Mouse (Mus musculus) liver, embryonic 13.5 days (tissue): ENCODE results near the gene Def6. TPM values are rescaled to one million over a fixed set of nuclear protein-coding genes. Genes with fewer than 3 reads are reported as not detected.
A peak's percentile ranks its signal among the peaks of the same experiment; 100 is the strongest.

Experiments
- ATAC-seq: fragments of 200-750 bp; cut with Nextera tagmentation; 2 replicates; pipeline ENCODE4 v1.8.0; 2017; ENCODE audit warnings: low read depth, mild to moderate bottlenecking, moderate number of reproducible peaks, moderate library complexity
- DNase-seq: peaks from one replicate; pipeline ENCODE4 v3.0.0; 2022
- H3K27ac ChIP-seq: fragments of 300-500 bp; sonication (generic); 2 replicates; pipeline ENCODE4 v1.5.1; 2015; ENCODE audit warnings: moderate library complexity, mild to moderate bottlenecking, inconsistent platforms
- H3K27me3 ChIP-seq: fragments of 300-500 bp; sonication (generic); 2 replicates; pipeline ENCODE4 v1.6.1; 2015; ENCODE audit warnings: mild to moderate bottlenecking, inconsistent platforms
- H3K36me3 ChIP-seq: fragments of 300-500 bp; sonication (generic); 2 replicates; pipeline ENCODE4 v1.6.1; 2015; ENCODE audit warnings: mild to moderate bottlenecking, inconsistent platforms
- H3K4me1 ChIP-seq: fragments of 300-500 bp; sonication (generic); replicated peaks from 2 replicates; pipeline ENCODE4 v1.6.1; 2015; ENCODE audit warnings: inconsistent platforms
- H3K4me2 ChIP-seq: fragments of 300-500 bp; sonication (generic); 2 replicates; pipeline ENCODE4 v1.6.1; 2015; ENCODE audit warnings: inconsistent platforms, mild to moderate bottlenecking, moderate library complexity
- H3K4me3 ChIP-seq: fragments of 300-500 bp; sonication (generic); replicated peaks from 2 replicates; pipeline ENCODE4 v1.5.1; 2015; ENCODE audit warnings: mild to moderate bottlenecking, inconsistent platforms
- H3K9ac ChIP-seq: fragments of 300-500 bp; sonication (generic); 2 replicates; pipeline ENCODE4 v1.6.1; 2015; ENCODE audit warnings: mild to moderate bottlenecking, inconsistent platforms
- H3K9me3 ChIP-seq: fragments of 300-500 bp; sonication (generic); replicated peaks from 2 replicates; pipeline ENCODE4 v1.6.1; 2016; ENCODE audit warnings: inconsistent platforms
- WGBS: fragments of 180-500 bp; shearing (Covaris S2); methylation state at CpG from one replicate; pipeline ENCODE4 v1.1.7; 2015; ENCODE audit not compliant: insufficient replicate concordance; 5-methylcytosine and 5-hydroxymethylcytosine counted together
- polyA plus RNA-seq: library from polyadenylated mRNA; unstranded; fragments of >200 nt; fragmentation: Nextera tagmentation; extraction: Ambion mirVana; gene quantifications from 2 replicates; pipeline ENCODE4 v1.2.1, GENCODE M21; 2015

Gene Def6
- polyA plus RNA-seq, 1 experiment from 2014 or later: 14.8 TPM

DNA sequence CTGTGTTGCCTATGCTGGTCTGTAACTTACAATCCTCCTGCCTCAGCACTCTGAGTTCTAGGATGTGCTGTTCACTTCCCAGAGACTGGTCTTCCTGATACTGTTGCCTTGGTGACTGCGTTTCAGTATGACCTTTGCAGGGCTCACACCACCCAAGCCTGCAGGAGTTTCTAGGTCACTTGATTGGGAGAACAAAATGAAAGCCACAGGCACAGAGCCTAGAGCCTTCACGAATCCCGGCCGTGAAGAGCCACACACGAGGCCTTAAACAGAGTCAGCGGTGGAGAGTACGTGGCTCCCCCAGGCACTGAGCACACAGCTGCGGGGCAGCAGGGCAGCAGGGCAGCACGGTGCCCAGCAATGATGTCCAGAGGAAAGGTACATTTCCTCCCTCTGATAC, 50.7 kb downstream of the Def6 start:
- WGBS: 79% methylated on average over 9 of the region's 9 CpGs
- Histone ChIP-seq H3K4me3 (no peak overlapping the region), H3K27ac (no peak overlapping the region), H3K36me3 (peaks cover 12% of the 10 kb centered on the region; the same call in 1 of the 2 replicates), H3K9ac (no peak overlapping the region), H3K4me1 (peaks cover 69% of the 10 kb centered on the region), H3K9me3 (no peaks in the 10 kb centered on the region), H3K27me3 (no peaks in the 10 kb centered on the region), H3K4me2 (no peak overlapping the region)
- ATAC-seq (no peak), DNase-seq (no peak)

DNA sequence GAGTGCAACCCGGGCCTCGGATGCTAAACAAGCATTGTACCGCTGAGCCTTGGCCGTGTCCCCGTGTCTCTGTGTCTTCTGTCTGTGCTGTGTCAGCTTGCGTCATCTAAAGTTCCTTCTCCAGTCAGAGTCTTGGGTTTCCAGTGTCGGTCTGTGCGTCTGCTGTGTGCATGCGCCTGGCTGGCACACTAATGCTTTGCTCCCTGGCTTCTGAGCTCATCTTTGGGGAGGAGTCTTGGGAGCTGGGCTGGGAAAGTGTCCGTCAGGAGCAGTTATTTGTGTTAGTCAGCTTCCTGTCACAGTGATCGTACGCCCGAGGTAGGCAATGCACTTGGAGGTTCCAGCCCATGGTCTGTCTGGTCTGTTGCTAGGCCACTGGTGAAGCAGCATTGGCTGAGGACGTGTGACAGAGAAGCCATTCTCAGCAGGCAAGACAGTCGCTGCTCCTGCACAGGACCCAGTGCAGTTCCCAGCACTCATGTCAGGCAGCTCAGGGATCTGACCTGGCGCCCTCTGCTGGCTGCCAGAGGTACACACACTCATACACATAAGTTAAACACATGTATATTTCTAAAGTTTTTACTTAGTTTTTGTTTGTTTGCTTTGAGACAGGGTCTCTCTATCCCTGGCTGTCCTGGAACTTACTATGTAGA, 52.4 kb downstream of the Def6 start:
- Histone ChIP-seq H3K4me1 (peaks cover 76% of the 10 kb centered on the region), H3K27me3 (no peaks in the 10 kb centered on the region), H3K27ac (no peak overlapping the region), H3K4me2 (no peak overlapping the region), H3K4me3 (no peak overlapping the region), H3K9ac (no peak overlapping the region), H3K9me3 (no peaks in the 10 kb centered on the region), H3K36me3 (peaks cover 12% of the 10 kb centered on the region; the same call in 1 of the 2 replicates)
- DNase-seq: peak; percentile 41
- 65% methylated on average over 16 of the region's 16 CpGs for WGBS
- ATAC-seq: peak; percentile 26

DNA sequence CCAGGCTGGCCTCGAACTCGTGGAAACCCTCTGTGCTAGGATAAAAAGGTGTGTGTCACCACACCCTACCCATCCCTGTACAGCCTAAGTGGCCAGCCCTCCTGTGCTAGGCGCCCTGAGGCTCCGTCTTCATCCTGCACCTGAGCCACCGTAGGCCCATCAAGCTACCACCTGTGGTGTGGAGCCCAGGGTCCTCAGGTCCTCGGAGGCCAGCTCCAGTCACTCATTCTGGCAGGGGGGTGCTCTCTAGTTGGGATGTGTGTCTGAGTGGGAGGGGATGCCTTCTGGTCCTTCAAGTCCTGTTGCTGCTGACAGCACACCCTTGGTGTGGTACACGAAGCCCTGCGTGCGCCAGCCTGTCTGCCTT, 52.9 kb downstream of the Def6 start:
- Histone ChIP-seq H3K9me3 (no peaks in the 10 kb centered on the region), H3K27me3 (no peaks in the 10 kb centered on the region), H3K4me3 (no peak overlapping the region), H3K4me2 (no peak overlapping the region), H3K9ac (no peak overlapping the region), H3K27ac (no peak overlapping the region), H3K36me3 (peaks cover 13% of the 10 kb centered on the region; the same call in 1 of the 2 replicates), H3K4me1 (peaks cover 76% of the 10 kb centered on the region)
- ATAC-seq: no peak
- WGBS: 74% methylated on average over 9 of the region's 9 CpGs
- no peak for DNase-seq

DNA sequence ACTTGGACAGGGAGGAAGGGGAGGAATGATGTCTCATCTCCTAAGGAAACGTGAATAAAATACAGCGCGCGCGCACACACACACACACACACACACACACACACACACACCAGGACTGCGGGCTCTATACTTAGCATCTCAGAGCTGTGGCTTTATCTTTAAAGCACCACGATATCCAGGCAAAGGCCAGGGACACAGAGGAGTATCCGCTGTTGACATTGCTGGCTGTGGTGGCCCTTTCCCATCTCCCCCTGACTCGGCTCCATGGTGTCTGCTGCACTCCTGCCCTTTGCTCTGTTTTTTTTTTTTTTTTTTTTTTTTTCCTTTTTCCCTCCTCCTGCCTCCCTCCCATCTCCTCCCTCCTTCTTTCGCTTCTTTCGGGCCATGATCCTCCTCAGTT, 54.2 kb downstream of the Def6 start:
- peaks cover 14% of the 10 kb centered on the region; the same call in 1 of the 2 replicates for H3K36me3 ChIP-seq
- ATAC-seq (peak; percentile 56), DNase-seq (no peak)
- H3K27ac ChIP-seq: peak overlapping the region; percentile 15; the same call in 1 of the 2 replicates
- no peak overlapping the region for H3K4me3 ChIP-seq
- no peak overlapping the region for H3K4me2 ChIP-seq
- H3K27me3 ChIP-seq: no peaks in the 10 kb centered on the region
- 73% methylated on average over 11 of the region's 11 CpGs for WGBS
- H3K9ac ChIP-seq: no peak overlapping the region
- no peaks in the 10 kb centered on the region for H3K9me3 ChIP-seq
- H3K4me1 ChIP-seq: peaks cover 69% of the 10 kb centered on the region

DNA sequence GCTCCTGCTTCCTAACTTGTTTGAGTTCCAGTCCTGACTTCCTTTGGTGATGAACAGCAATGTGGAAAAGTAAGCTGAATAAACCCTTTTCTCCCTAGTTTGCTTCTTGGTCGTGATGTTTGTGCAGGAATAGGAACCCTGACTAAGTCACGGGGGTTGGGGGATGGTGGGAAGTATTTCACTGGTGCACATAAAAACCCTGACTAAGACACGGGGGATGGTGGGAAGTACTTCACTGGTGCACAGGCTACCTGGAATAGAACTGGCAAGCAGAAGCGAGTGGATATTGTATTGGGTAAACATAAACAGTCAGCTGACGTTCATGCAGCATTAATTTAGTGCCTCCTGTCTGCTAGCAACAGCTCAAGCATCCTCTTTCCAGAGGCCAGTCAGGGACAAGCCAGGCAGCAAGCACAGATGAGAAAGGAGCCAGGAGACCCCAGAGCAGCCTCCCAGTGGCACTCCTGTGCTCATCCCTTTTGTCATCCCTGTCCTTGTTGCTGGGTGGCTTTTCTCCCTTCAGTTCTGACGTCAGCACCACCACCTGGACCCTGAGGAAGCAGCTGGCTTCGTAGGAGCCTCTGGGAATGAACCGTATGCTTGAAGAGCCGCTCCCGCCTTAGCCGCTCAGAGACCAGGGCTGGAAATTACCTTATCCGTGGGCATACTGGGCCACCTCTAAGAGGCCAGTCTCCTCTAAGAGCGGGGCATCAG, 55.8 kb downstream of the Def6 start:
- Histone ChIP-seq H3K9ac (no peak overlapping the region), H3K4me2 (no peak overlapping the region), H3K9me3 (no peaks in the 10 kb centered on the region), H3K36me3 (peaks cover 14% of the 10 kb centered on the region; the same call in 1 of the 2 replicates), H3K27ac (no peak overlapping the region), H3K4me1 (peaks cover 59% of the 10 kb centered on the region), H3K4me3 (no peak overlapping the region), H3K27me3 (no peaks in the 10 kb centered on the region)
- DNase-seq (no peak), ATAC-seq (no peak)
- WGBS: 69% methylated on average over 13 of the region's 13 CpGs

DNA sequence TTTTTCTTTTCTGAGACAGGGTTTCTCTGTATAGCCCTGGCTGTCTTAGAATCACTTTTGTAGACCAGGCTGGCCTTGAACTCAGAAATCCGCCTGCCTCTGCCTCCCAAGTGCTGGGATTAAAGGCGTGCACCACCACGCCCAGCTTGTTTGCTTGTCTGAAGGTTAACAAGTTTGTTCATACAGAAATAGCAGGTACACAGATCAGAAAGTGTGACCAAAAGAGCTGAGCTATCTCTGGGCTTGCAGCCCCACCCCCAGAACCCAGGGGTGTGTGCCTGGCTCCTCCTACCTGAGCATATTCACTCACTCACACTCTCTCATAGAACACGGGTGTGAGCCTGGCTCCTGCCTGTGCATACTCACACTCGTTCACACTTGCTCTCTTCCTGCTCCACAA, 59.7 kb downstream of the Def6 start:
- no peaks in the 10 kb centered on the region for H3K9me3 ChIP-seq
- no peak overlapping the region for H3K9ac ChIP-seq
- WGBS: 60% methylated on average over 5 of the region's 5 CpGs
- no peak for ATAC-seq
- H3K27me3 ChIP-seq: no peaks in the 10 kb centered on the region
- no peak overlapping the region for H3K27ac ChIP-seq
- H3K36me3 ChIP-seq: 0 out of 2 replicates have a peak, but pooled peaks cover 4% of the 10 kb centered on the region
- H3K4me2 ChIP-seq: no peak overlapping the region
- no peak overlapping the region for H3K4me3 ChIP-seq
- DNase-seq: no peak
- H3K4me1 ChIP-seq: peaks cover 63% of the 10 kb centered on the region

DNA sequence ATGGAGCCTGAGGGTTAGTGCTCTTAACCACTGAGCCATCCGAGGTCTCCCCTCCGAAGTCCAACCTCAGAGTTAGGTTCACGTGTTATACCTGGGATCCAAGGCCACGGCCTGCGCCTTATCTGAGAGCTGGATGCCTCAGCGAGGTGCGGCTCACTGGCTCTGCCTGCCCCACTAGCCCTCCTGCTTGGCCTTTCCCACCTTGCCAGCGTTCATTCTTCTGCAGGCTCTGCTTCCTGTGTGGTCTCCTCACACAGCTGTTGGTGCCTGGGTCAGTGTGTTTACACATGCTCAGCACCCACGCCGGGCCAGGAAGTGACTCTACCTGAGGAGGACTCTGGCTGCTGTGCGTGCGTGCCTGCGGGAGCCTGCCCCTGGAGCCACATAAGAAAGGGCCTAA, 62.6 kb downstream of the Def6 start:
- Histone ChIP-seq H3K27ac (no peak overlapping the region), H3K4me3 (no peak overlapping the region), H3K27me3 (no peaks in the 10 kb centered on the region), H3K9me3 (no peaks in the 10 kb centered on the region), H3K4me2 (no peak overlapping the region), H3K36me3 (0 out of 2 replicates have a peak, but pooled peaks cover 5% of the 10 kb centered on the region), H3K4me1 (peaks cover 57% of the 10 kb centered on the region), H3K9ac (no peak overlapping the region)
- no peak for DNase-seq
- WGBS: 54% methylated on average over 13 of the region's 13 CpGs
- no peak for ATAC-seq

DNA sequence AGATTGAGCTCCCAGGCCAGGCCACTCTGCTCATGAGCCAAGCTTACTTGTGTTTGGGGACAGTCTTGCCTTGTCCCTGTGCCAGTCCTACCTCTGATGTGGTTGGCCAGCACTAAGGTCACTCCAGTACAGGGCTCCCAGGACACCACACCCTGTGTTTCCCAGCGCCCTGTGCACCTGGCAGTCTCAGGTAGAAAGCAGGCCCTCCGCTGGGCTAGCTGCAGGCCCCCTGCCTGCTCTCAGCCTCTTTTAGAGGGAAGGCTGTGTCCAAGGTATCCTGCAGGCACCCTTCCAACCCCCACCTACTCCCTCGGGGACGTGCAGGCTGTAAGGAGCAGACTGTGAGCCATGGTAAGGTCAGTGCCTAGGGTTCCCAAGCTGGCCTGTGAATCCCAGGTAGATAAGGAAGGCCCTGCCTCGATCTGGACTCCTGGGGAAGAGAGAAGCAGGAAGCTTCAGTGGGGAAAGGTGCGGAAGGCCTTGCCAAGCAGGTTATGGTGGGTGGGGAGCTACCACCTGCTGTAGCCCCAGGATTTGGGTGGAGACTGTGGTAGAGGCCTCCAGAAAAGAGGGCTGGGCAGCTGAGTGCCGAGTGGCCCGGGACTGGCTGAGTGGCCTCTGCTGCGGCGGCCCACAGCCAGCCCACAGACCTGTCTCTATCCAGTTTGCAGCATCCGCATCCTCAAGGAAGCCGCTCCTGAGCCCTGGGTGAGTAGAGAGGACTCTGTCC, 64.1 kb downstream of the Def6 start:
- Histone ChIP-seq H3K4me2 (no peak overlapping the region), H3K36me3 (0 out of 2 replicates have a peak, but pooled peaks cover 2% of the 10 kb centered on the region), H3K9me3 (no peaks in the 10 kb centered on the region), H3K27ac (no peak overlapping the region), H3K4me1 (peaks cover 56% of the 10 kb centered on the region), H3K9ac (no peak overlapping the region), H3K27me3 (no peaks in the 10 kb centered on the region), H3K4me3 (no peak overlapping the region)
- ATAC-seq: no peak
- 72% methylated on average over 12 of the region's 12 CpGs for WGBS
- DNase-seq: no peak

DNA sequence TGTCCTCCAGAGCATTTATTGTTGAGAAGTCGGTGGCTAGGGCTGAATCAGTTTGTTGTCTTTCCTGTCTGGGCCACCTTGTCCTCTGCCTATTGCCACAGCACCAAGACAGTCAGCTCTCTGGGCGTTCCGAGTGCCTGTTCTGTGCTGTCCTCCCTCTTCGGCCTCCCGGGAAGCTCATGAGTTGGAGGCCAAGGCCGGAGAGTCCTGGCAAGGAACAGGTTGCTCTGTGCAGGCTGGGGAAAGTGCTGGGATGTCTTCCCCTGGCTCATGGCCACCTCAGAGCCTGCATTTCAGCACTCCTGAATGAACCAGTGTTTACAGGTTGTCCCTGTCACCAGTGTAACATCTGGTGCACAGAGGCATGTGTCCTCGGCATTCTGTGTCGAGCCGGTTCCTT, 64.7 kb downstream of the Def6 start:
- no peak overlapping the region for H3K9ac ChIP-seq

DNA sequence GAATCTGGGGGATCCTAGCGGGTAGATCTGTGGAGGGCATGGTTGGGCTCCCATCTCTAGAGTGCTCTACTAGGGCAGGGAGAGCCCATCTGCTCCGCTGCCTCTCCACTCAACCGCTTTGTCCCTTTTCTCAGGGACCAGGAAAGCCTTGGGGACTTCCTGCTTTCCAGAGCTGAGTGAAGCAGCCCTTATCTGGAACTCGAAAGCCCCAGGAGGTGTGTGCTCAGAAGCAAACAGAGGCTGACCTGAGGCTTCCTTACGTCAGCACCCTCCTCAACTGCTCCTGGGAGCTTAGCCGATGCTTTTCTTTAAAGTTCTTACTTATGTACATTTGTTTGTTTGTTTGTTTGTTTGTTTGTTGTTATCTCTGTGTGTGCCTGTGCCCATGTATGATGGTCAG, 65.3 kb downstream of the Def6 start:
- Histone ChIP-seq H3K9ac (no peak overlapping the region), H3K36me3 (0 out of 2 replicates have a peak, but pooled peaks cover 2% of the 10 kb centered on the region), H3K9me3 (no peaks in the 10 kb centered on the region), H3K27me3 (no peaks in the 10 kb centered on the region), H3K4me3 (no peak overlapping the region), H3K4me2 (no peak overlapping the region), H3K4me1 (peaks cover 61% of the 10 kb centered on the region), H3K27ac (no peak overlapping the region)
- DNase-seq (no peak), ATAC-seq (no peak)
- WGBS: 65% methylated on average over 6 of the region's 6 CpGs

More for the DNA sequence above, 64.7 kb downstream of the Def6 start:
- H3K27me3 ChIP-seq: no peaks in the 10 kb centered on the region
- no peak overlapping the region for H3K27ac ChIP-seq
- no peak overlapping the region for H3K4me3 ChIP-seq
- DNase-seq (no peak), ATAC-seq (no peak)
- H3K4me1 ChIP-seq: peaks cover 58% of the 10 kb centered on the region
- 0 out of 2 replicates have a peak, but pooled peaks cover 2% of the 10 kb centered on the region for H3K36me3 ChIP-seq
- H3K9me3 ChIP-seq: no peaks in the 10 kb centered on the region
- no peak overlapping the region for H3K4me2 ChIP-seq
- WGBS: 83% methylated on average over 9 of the region's 9 CpGs

DNA sequence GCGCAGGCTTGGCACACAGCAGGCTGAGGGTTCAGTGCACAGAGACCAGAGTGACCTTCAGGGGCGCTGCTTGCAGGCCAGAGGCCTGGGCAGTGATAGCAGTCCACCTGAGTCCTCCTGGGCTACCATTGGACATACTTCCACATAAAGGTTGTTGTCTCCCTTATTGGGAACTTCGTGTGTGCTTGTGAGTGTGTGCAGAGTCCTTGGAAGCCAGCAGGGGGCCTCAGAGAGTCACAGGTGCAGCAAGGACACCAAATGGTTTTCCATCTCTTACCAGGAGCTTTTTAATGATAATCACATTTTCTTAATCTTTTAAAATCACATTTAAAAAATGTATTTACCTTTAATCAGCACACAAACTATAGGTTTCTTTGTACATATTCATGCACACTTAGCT, 67.2 kb downstream of the Def6 start:
- no peaks in the 10 kb centered on the region for H3K9me3 ChIP-seq
- no peak overlapping the region for H3K4me2 ChIP-seq
- H3K4me1 ChIP-seq: peaks cover 73% of the 10 kb centered on the region
- H3K27me3 ChIP-seq: no peaks in the 10 kb centered on the region
- DNase-seq (no peak), ATAC-seq (no peak)
- WGBS: 63% methylated on average over 3 of the region's 3 CpGs
- H3K36me3 ChIP-seq: 0 out of 2 replicates have a peak, but pooled peaks cover 2% of the 10 kb centered on the region
- no peak overlapping the region for H3K27ac ChIP-seq
- no peak overlapping the region for H3K9ac ChIP-seq
- H3K4me3 ChIP-seq: no peak overlapping the region
